Mouse (Mus musculus): Measurements from ENCODE around the gene Hoxb9.

DNA sequence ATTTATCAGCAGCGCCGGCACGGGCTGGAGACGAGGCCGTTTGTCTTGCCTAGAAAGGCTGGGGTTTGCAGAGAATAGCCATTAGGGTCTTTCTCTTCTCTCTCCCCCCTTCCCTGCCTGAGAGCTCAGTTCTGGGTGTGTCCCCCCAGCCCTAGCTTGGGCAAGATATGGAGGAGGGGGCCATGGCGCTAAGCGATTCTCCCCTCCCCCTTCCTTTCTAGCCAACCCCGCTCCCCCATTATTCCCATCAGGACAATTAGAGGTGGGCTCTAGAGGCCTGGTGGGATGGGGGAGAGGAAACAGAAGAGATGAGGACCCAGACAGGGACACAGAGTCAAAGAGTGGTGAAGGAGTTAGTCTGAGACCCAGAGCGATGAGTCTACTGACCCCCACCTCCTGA is 16.2 kb downstream of the Hoxb9 start:
- TF ChIP-seq CTCF (IDR thresholded peaks at IDR 0.05; ENCODE audit: extremely low read depth, insufficient read depth, insufficient read length, insufficient replicate concordance) (no peak), POLR2A (IDR thresholded peaks at IDR 0.05; ENCODE audit: low read depth, low read length) (no peak)

All from spleen, adult 2 months (tissue).